Mouse (Mus musculus): ENCODE measurements at regions not wholly inside any gene's neighbourhood (a gene's known extent, or its start where the extent isn't known, plus 50 kb on each side); places are given as distances from the start of the nearest gene placed in this dataset.

DNA sequence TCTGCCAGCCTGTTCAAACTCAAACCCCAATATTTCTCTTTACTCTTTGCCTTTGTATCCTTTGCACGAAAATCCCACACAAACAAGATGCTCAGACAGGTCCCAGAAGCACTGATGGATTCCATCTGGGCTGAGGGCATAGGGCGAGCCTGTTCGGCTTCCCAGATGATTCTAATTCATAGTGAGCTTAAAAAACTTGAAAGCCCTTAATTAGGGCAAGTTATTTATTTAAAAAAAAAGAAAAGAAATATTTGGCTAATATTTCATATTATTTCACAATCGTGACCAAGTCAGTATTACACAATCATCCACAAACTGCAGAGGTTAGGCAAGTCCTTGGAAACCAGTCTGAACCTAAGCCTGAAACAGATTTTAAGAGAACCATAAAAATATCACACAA is 93.7 kb upstream of the Dapk1 start:
- DNase-seq (ENCODE audit: low spot score in 2 of 2): no peak

DNA sequence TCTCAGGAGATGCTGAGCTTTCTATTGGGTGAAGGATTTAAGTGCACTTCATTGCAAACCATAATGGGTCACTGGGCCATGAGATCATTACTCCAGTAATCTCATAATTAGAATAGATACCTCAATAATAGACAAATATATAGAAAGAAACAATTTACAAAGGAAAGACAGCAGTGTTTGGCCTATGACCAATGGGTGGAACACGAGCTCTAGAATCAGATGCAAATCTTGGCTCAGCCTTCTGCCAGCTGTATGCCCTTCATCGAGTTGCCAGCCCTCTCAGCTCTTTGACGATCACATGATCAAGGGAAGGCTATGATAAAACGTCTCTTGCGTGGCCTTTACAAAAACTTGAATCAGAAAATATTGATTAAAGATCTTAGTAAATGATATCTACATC is 92.9 kb upstream of the Dapk1 start:
- no peak for DNase-seq (ENCODE audit: low spot score in 2 of 2)

DNA sequence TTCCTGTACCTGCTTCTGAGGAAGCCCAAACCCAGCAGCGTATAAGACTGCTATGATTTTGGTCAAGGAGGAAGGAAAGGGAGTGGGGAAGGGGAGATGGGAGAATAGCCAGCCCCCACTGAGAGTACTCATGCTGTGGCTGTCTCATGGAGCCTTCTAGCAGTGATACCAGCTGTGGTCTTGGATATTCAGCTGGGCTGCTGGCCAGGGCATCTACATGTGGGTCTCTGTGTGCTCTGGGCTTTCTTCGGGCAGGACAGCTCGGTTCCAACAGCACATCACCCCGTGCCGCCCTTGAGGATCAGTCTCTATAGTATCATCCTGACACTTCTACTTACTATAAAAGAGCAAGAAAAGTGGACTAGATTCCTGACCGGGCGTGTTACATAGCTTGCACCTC is 90.6 kb upstream of the Dapk1 start:
- no peak for DNase-seq (ENCODE audit: low spot score in 2 of 2)

DNA sequence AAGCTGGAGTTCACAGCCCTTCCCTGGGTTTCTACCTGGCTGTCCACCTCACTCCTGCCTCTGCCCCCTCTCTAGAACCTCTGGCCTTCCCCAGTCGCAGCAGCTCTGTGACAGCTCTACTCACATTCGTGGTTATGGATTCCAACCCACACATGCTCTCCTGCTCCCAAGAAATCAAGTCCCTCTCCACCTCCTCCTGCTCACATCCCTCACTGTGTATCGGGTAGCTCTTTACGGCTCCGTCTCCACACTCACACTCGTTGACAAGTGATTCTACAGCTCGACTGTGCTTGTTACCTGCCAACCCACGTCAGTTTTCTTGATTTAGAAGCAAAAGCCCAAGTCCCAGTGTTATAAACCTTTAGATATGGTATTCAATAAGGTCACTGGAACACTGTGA is 90.1 kb upstream of the Dapk1 start:
- no peak for DNase-seq (ENCODE audit: low spot score in 2 of 2)

DNA sequence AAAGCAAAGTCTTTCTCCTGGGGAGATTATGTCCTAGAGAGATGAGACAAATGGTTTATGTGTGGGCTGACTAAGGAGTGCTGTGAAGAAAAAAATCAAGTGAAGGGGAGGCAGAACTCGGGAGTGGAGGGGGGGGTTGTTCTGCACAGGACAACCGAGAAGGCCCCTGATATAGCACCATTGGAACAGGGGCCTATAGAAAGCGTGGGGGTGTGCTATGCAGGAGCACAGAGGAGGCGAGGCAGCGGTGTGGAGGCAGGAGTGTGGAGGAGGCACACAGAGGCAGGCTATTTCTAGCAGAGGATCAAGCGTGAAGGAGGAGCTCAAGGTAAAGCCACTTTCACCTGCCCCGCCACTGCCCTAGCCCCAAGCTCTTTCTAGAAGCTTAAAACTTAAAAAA is 88.0 kb upstream of the Dapk1 start:
- no peak for DNase-seq (ENCODE audit: low spot score in 2 of 2)

DNA sequence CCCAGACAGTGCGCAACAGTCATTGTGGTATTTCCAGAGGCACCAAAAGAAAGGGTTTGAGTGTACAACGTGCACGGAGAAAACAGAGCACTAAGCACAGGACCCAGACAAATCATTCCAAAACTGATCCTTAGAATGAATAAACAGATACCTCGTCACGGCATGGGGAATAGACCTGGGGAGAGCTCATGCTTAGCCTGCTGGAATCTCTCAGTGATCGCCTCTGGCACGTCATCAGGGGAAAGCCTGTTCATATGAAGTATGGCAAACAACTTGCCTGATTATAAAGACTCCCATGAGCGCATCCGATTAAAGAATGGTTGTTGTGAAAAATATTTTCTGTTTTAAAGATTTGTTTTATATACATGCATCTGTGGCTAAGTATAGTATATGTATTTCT is 86.9 kb upstream of the Dapk1 start:
- no peak for DNase-seq (ENCODE audit: low spot score in 2 of 2)

DNA sequence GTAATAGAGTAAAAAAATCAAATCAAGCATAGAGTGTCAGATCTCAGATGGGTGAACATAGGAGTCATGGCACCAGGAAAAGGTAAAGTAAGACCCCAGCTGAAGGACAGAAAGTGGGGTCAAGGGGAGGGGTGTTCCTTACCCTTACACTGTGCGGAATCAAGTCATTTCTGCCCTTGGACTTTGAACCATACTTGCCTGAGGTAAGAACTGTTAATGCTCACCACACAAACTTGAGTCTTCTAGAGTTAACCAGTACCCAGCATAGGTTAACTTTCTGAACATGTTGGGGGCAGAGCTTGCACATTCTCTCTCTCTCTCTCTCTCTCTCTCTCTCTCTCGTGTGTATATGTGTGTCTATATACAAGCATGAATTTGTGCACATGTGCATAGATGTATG is 83.7 kb upstream of the Dapk1 start:
- no peak for DNase-seq (ENCODE audit: low spot score in 2 of 2)

DNA sequence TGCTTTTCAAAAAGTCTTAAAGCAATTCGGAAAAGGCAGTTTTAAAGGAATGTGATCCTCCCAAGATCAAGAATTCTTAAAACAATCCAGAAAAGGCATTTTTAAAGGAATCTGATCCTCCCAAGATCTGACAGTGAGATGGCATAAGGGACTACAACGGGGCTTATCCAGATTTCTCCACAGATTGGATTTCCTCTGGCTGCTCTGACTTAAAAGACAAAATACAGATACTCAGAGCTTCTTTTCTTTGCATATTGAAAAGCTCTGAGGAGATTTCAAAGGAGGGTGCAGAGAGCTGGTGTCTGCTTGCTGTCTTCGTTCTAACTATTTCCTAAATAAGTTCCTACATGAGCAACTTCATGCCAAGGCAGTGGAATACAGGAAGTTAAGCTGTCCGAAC is 82.0 kb upstream of the Dapk1 start:
- no peak for DNase-seq (ENCODE audit: low spot score in 2 of 2)

DNA sequence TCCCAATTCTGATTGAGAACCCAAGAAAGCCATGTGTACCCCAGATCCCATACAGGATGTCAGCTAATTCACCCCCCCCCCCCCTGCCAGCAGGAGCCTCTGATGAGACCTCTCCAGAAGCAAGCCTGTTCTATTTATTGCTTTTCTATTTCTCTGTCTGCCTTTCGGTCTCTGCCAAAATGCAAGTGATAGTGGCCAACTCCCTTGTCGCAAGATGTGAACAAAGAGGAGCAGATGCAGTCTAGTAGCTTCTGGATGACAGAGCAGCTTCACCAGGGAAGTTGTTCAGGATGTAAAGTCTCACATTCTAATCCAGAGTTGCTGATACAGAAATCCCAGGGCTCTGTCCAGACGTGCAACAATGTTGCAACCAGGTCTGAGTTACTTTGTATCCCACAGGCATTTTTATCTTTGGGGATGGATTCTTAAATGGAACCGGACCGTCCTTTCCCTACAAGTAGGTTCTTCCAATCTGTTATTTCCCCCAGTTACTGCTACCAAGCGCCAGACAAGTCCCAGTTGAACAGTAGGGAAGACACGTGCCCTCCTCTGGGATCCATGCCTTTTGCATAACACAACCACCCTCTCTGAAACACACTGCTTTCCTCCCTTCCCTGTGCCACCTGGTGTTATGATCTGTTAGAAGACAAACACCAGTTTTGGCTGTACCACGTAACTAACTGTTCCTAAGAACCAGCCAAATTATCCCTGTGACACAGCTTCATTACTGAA is 78.9 kb upstream of the Dapk1 start:
- DNase-seq (ENCODE audit: low spot score in 2 of 2): no peak

DNA sequence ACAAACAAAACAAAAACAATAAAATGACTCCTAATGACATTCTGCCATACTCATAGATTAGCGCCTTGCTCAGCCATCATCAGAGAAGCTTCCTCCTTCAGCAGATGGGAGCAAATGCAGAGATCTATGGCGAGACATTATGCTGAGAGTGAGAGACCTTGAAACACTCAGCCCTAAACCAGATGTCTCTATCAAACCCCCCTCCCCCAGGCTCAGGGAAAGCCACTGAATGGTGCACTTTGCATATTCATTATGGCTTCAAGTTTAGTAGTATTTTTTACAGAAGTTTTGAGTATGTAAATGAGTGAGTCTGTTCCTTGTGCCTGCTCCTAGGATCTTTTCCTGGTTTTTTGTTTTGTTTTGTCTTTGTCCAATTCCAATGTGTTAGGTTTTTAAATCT is 73.9 kb upstream of the Dapk1 start:
- DNase-seq (ENCODE audit: low spot score in 2 of 2): no peak

DNA sequence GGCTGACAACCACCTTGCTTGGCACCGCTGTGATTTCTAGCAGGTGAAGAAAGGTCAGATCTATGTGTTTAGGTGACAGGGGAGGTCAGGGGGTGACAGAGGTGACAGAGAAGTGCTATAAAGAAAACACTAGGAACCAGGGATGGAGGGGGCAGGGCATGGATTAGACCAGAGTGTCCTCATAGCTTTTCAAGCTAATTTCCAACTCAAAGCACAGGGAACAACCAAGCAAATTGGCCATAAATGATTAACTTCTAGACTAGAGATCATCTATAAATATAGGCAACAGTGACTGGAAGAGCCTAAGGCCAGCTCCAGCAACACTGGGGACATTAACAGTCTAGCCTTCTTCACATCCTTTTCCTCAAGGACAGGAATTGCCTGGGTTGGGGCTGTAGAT is 72.9 kb upstream of the Dapk1 start:
- DNase-seq (ENCODE audit: low spot score in 2 of 2): no peak

DNA sequence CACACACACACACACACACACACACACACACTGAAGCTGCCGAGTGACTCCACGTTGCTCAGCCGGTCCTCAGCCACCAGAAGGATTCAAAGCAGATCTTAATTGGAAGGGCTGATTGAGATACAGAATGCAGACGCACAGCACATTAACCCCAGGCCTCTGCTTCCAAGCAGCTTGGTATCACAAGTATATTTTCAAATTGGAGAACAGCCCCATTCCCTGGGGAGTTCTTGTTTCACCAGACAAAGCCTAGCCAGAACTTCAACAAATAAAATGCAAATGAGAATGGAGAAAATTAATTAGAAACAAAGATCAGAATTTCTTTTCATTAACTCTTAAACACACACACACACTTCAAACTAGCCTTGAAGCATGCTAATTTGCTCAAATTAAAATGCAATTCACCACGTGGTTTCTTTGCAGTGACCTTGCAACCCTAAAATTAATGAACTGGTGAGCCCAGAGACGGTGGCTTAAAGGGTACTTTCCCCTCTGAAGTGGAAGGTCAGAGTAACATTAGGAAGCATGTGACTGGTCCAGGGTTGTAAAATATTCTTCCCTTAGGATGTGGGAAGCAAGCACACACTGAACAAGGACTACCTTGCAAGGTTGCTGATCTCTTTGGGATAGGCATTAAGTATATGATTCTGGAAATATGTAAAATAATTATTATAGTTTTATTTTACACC is 72.2 kb upstream of the Dapk1 start:
- no peak for DNase-seq (ENCODE audit: low spot score in 2 of 2)

DNA sequence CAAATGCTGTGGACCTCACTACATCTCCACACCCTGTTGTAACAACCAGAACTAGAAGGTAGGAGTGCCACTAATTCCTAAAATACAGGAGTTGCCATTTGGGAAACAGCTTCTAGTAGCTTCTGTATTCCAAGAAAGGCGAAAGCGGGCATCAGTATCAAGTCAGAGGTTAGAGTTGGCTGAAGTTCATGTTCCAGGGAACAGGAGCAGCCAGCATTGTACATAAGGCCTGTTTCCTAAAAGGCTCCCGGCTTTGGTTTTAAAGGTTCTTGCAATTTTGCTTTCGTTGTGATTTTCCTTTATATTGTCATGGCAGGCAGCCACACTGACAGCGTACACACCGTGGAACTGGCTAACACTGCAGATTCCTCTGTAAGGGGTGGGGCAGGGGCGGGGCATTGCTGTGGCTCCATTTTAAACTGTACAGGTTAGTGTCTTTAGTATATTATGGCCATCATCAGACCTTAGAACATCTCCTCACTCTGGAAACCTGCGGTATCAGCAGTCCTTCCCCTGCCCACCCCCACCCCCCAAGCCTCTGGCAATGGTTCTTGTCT is 67.8 kb upstream of the Dapk1 start:
- DNase-seq (ENCODE audit: low spot score in 2 of 2): no peak

DNA sequence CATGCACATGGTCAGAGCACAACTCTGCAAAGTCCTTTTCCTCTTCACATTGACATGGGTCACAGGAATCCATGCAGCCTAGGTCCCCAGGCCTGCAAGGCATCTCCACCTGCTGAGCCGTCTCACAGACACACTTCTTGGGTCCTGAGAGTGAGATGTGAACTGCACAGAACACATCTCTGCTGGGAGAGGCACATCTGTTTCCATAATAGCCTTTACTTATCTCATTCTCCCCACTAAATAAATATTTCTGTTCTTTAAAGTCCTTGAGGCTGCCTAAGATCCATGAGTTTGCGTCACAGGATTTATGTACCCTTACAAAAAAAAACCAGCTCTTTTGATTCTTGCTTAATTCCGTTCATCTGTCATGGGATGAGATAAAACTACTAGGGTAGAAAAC is 67.2 kb upstream of the Dapk1 start:
- DNase-seq (ENCODE audit: low spot score in 2 of 2): no peak

DNA sequence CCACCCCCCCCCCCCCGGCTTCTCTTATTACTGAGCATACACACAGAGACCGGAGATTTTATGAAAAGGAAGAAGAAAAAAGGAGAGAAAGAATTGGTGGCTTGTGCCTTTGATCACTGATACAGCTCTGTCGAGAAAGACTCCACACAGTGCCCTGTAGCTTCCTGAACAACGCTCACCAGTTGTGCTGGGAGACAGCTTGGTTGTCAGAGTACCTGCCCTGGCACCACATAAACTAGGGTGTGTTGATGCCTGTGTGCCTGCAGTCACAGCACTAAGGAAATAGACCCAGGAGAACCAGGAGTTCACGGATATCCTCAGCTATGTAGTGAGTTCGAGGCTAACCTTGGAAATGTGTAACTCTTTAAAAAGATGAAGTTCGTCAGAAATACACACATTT is 66.7 kb upstream of the Dapk1 start:
- no peak for DNase-seq (ENCODE audit: low spot score in 2 of 2)

DNA sequence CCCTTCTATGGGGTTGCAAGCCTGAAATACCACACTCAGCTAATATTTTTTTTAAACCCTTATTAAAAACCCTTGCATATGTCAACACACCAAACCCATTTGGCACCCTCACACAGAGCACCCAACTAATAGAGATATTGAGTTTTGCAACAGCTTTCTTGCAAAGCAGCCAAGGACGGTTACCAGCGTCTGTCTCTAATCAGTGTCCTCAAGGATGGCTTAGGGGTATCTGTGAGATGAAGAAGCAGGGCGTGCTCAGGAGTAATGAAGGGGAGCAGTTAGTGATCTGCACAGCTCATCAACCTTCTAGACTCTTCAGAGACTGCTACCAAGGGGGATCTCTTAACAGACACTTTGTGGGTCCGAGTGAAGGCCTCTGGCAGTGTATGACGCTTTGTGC is 65.0 kb upstream of the Dapk1 start:
- no peak for DNase-seq (ENCODE audit: low spot score in 2 of 2)

DNA sequence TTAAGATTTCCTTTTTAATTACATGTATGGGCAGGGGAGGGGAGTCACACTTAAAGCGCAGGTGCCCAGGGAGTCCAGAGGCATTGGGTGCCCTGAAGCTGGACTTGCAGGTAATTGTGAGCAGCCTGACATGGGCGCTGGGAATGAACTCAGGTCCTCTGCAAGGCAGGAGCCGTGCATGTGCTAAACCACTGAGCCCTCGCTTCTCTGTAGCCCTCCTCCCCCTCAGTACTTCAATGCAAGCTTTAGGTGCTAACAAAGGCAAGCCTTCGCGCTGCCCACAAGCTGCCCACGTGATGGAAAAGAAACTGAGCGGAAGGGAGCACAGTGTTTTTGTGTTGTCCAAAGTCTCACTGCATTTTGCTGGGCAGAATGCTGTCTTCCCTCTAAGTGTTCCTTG is 63.6 kb upstream of the Dapk1 start:
- no peak for DNase-seq (ENCODE audit: low spot score in 2 of 2)

DNA sequence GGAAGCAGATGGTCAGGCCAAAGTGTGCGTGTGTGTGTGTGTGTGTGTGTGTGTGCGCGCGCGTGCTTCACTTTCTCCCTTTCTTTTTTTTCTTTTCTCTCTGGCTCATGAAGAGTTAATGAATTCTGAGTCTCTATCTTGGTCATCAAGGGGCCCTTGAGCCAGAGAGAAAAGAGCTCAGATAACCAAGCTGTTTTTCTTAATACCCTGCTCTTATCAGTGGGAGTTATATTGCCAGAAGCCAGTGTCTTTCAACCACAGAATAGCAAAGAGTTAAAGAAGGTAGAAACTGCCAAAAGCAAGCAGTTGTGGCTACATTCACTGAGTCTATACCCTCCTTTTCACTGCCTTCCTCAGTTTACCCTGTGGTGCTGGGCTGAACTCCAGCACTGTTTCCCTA is 60.6 kb upstream of the Dapk1 start:
- no peak for DNase-seq (ENCODE audit: low spot score in 2 of 2)

DNA sequence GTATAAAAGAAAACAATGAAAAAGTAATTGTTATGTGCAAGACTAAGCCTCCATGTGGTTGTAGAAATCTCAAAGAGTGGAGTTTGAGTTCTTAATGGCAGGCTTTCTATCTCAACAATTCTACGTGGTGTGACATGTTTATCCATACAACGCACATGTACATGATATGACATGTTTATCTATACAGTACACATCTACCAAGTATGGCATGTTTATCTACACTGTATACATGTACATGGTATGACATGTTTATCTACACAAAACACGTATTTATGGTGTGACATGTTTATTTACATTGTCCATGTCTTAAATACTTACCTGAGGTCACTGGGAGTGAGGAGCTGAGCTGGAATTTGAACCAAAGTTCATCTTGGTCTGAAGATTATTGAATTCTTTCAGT is 57.4 kb upstream of the Dapk1 start:
- no peak for DNase-seq (ENCODE audit: low spot score in 2 of 2)

DNA sequence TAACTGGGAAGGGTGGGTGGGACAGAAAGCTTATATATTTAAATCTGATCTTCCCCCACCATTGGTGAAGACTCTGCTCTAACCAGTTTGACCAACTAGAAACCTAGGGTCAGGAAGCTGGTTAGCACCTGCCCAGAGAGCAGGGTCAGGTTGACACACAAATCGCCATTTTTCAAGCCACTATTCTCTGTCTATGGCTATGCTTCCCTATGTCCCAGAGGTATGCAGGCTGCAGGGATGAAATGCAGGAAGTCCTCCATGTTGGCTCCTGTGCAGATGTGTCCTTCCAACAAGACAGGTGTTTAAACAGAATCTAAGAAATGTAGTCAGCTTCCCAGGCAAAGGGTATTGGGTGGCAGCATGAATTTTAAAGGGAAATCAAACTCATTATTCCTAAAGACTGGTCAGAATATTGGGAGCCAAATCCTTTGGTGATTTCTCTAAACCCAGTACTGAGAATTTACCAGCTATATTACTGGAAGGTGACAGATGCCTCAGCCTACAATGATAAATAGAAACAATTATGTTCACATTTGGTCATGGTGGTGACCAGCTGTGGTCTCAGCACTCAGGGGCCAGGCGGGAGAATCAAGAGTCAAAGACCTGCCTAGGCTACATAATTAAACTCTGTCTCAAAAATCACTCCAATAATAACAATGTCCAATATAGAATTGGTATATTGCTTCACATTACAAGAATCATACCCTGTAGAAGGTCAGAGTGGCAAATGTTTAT is 55.6 kb upstream of the Dapk1 start:
- DNase-seq (ENCODE audit: low spot score in 2 of 2): no peak
